Mouse (Mus musculus): ENCODE results near the gene Pax2. TPM values are rescaled to one million over a fixed set of nuclear protein-coding genes. Genes with fewer than 3 reads are reported as not detected.

Gene Pax2
- polyA plus RNA-seq, 1 experiment from 2014 or later: not detected

DNA sequence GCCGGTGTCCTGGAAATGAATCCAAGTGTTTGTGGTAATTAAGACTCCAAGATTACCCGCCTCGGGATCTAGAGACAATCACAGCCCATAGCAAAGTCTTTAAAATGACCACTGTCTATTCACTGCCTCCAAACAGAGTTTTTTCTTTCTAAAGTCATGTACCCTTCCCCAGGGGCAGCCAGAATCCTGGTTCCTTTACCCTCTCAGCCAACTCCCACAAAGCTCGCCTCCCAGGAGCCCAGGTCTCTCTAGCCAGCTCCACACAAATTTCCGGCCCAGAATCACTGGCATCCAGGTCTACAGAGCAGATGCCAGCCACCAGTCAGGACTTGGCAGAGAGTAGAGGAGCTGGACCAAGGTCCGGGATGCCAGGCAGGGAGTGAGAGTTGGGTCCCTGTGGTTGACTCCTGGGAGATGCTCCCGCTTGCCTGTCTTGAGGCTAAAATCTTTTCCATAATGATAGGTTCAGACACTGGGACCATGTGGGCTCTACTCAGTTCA is 6.3 kb downstream of the Pax2 start:
- Histone ChIP-seq H3K27me3 (ENCODE audit: control insufficient read depth, insufficient read depth, low read length) (peaks cover 85% of the 10 kb centered on the region), H3K36me3 (ENCODE audit: control insufficient read depth, insufficient read depth, low read length) (no peaks in the 10 kb centered on the region), H3K9ac (ENCODE audit: low read length) (no peak overlapping the region), H3K4me2 (ENCODE audit: low read depth, low read length) (no peak overlapping the region), H3K4me3 (replicated peaks; ENCODE audit: low read length) (no peak overlapping the region), H3K4me1 (ENCODE audit: control insufficient read depth, insufficient read depth, low read length) (no peaks in the 10 kb centered on the region), H3K27ac (ENCODE audit: low read length) (no peak overlapping the region), H3K9me3 (replicated peaks; ENCODE audit: control insufficient read depth, low read length) (no peaks in the 10 kb centered on the region)
- 31% methylated on average over 7 of the region's 7 CpGs for WGBS
- ATAC-seq (ENCODE audit: insufficient read depth, low FRiP score): no peak

DNA sequence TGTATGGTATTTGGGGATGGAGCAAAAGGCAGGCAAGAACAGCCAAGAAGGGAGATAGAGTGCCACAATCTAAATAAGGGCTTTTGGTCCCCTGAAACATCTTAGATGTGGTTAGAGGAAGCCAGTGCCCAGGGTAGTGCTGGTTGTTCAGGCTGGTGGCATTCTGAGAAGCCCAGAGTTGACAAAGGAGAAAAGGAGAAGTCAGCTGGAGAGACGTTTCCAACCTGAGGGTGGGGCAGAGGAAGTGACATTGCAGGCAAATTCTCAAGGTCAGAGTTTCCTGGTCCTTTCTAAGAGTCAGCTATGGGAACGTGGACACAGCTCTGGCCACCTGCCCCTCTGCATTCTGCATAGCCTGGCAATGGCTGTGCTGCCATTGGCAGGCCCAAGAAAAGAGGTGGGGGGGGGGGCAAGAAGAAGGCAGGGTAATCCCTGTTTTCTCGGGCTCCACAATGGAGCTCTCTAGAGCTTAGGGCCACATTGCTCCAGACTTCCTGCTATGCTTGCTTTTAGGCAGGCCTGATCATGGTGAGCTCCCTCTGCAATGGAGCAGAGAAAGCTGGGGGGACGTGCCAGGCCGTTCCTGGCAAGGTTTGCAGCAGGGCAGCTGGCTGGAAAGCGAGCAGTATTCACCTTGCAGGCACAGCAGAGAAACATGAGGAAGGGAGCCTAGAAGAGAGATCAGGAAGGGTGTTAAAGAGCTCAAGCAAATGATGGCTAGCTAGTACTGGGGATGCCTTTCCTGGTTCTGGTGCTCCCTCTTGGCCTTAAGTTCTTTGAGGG is 14.6 kb downstream of the Pax2 start:
- no peaks in the 10 kb centered on the region for H3K36me3 ChIP-seq (ENCODE audit: control insufficient read depth, insufficient read depth, low read length)
- H3K4me1 ChIP-seq (ENCODE audit: control insufficient read depth, insufficient read depth, low read length): no peaks in the 10 kb centered on the region
- no peak overlapping the region for H3K4me3 ChIP-seq (replicated peaks; ENCODE audit: low read length)
- H3K27ac ChIP-seq (ENCODE audit: low read length): no peak overlapping the region
- H3K9ac ChIP-seq (ENCODE audit: low read length): no peak overlapping the region
- H3K9me3 ChIP-seq (replicated peaks; ENCODE audit: control insufficient read depth, low read length): no peaks in the 10 kb centered on the region
- no peak for ATAC-seq (ENCODE audit: insufficient read depth, low FRiP score)
- H3K27me3 ChIP-seq (ENCODE audit: control insufficient read depth, insufficient read depth, low read length): peaks cover 13% of the 10 kb centered on the region
- 52% methylated on average over 6 of the region's 6 CpGs for WGBS
- no peak overlapping the region for H3K4me2 ChIP-seq (ENCODE audit: low read depth, low read length)

DNA sequence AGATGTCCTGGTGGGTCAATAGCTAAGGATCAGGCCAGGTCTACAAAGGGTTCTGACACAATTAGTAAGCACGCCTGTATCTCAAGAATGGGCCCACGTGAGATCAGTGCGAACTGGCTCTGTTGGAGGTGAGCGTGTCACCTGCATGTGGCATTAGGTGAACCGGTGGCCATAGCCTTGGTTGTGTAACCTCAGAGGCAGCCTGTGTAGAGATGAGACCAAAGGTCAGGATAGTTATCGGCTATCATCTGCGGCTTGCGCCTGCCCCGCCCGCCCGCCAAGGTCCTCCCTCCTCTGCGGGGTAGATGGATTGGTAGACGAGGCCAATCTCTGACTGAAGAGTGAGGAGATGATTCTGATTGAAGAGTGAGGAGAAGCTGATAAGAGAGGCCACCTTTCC is 15.7 kb downstream of the Pax2 start:
- Histone ChIP-seq H3K4me2 (ENCODE audit: low read depth, low read length) (no peak overlapping the region), H3K4me1 (ENCODE audit: control insufficient read depth, insufficient read depth, low read length) (no peaks in the 10 kb centered on the region), H3K36me3 (ENCODE audit: control insufficient read depth, insufficient read depth, low read length) (no peaks in the 10 kb centered on the region), H3K27ac (ENCODE audit: low read length) (no peak overlapping the region), H3K9ac (ENCODE audit: low read length) (no peak overlapping the region), H3K27me3 (ENCODE audit: control insufficient read depth, insufficient read depth, low read length) (peaks cover 7% of the 10 kb centered on the region; the same call in 1 of the 2 replicates), H3K4me3 (replicated peaks; ENCODE audit: low read length) (no peak overlapping the region), H3K9me3 (replicated peaks; ENCODE audit: control insufficient read depth, low read length) (no peaks in the 10 kb centered on the region)
- ATAC-seq (ENCODE audit: insufficient read depth, low FRiP score): no peak
- 72% methylated on average over 13 of the region's 13 CpGs for WGBS

DNA sequence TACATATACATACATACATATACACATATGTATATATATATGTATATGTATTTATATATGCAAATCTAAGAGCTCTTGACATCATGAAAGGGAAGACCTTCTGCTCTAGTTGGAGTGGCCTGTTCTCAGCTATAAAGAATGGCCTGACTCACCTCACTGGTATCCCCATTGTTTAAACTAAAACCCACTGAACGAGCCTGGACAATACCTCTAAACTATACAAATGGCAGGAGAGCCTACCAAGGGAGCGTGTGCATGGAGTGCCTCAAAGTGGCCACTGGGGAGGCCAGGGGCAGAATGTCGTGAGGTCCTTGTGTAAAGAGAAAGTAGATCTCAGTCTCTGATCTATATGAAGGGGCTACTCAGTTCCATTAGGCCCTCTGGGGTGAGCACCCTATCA is 26.1 kb downstream of the Pax2 start:
- H3K9me3 ChIP-seq (replicated peaks; ENCODE audit: control insufficient read depth, low read length): no peaks in the 10 kb centered on the region
- H3K4me2 ChIP-seq (ENCODE audit: low read depth, low read length): no peak overlapping the region
- no peaks in the 10 kb centered on the region for H3K27me3 ChIP-seq (ENCODE audit: control insufficient read depth, insufficient read depth, low read length)
- no peak overlapping the region for H3K27ac ChIP-seq (ENCODE audit: low read length)
- 45% methylated on average over 3 of the region's 3 CpGs for WGBS
- ATAC-seq (ENCODE audit: insufficient read depth, low FRiP score): no peak
- no peaks in the 10 kb centered on the region for H3K4me1 ChIP-seq (ENCODE audit: control insufficient read depth, insufficient read depth, low read length)
- no peaks in the 10 kb centered on the region for H3K36me3 ChIP-seq (ENCODE audit: control insufficient read depth, insufficient read depth, low read length)
- no peak overlapping the region for H3K4me3 ChIP-seq (replicated peaks; ENCODE audit: low read length)
- H3K9ac ChIP-seq (ENCODE audit: low read length): no peak overlapping the region

DNA sequence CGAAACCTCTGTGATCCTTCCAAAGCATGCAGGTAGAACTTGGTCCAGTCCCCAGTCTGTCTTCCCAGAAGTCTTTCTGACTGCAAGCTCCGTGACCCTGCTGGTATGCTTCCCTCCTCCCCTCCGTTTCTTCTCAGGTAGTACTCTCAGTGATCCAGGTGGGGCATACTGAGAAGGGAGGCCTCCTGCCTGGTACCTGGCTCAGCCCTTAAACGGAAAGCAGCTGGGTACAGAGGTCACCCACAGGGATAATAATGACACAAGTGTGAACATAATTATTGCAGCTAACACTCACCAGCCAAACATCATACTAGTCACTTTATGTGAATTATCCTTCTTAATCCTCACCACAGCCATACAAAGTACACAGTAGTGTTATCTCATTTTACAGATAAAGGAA is 28.5 kb downstream of the Pax2 start:
- no peaks in the 10 kb centered on the region for H3K4me1 ChIP-seq (ENCODE audit: control insufficient read depth, insufficient read depth, low read length)
- no peak overlapping the region for H3K9ac ChIP-seq (ENCODE audit: low read length)
- no peak overlapping the region for H3K27ac ChIP-seq (ENCODE audit: low read length)
- no peak for ATAC-seq (ENCODE audit: insufficient read depth, low FRiP score)
- no peak overlapping the region for H3K4me3 ChIP-seq (replicated peaks; ENCODE audit: low read length)
- no peaks in the 10 kb centered on the region for H3K27me3 ChIP-seq (ENCODE audit: control insufficient read depth, insufficient read depth, low read length)
- 28% methylated on average over 4 of the region's 4 CpGs for WGBS
- H3K4me2 ChIP-seq (ENCODE audit: low read depth, low read length): no peak overlapping the region
- H3K9me3 ChIP-seq (replicated peaks; ENCODE audit: control insufficient read depth, low read length): no peaks in the 10 kb centered on the region
- no peaks in the 10 kb centered on the region for H3K36me3 ChIP-seq (ENCODE audit: control insufficient read depth, insufficient read depth, low read length)

DNA sequence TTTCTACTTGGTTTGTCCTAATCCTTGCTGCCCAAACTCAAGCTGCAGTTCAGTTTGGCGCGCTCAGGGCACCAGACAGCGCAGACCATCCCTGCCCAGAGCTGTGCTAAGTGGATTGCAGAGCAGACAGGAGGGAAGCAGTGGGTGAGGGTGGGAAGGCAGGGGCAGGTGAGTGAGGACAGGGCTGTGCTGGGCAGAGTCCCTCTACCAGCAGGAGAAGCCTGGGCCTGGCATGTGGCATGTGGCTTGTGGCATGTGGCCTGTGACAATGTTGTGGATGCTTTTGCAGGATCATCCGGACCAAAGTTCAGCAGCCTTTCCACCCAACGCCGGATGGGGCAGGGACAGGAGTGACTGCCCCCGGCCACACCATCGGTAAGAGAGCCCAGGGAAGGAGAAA is 32.6 kb downstream of the Pax2 start:
- H3K27ac ChIP-seq (ENCODE audit: low read length): no peak overlapping the region

DNA sequence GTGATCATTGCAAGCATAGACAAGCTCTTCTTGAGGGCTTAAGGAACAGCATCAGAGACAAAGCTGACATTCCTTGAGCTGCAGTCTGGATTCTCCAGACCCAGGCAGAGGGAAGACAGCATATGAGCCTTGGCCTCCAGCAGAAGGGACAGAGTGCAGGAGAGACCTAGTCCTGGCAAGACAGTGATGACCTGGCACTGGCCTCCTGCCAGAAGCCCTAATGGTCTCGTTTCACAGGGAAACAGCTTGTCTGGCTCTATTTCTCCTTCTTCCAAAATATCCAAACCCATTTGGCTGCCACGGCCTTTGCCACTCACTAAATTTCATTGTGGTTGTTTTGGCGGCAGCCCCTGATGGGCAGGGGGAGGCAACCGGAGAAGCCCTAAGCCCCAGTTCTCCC is 36.1 kb downstream of the Pax2 start:
- no peaks in the 10 kb centered on the region for H3K36me3 ChIP-seq (ENCODE audit: control insufficient read depth, insufficient read depth, low read length)
- H3K27ac ChIP-seq (ENCODE audit: low read length): no peak overlapping the region
- H3K4me3 ChIP-seq (replicated peaks; ENCODE audit: low read length): no peak overlapping the region
- no peaks in the 10 kb centered on the region for H3K9me3 ChIP-seq (replicated peaks; ENCODE audit: control insufficient read depth, low read length)
- no peak for ATAC-seq (ENCODE audit: insufficient read depth, low FRiP score)
- no peak overlapping the region for H3K9ac ChIP-seq (ENCODE audit: low read length)
- H3K4me1 ChIP-seq (ENCODE audit: control insufficient read depth, insufficient read depth, low read length): no peaks in the 10 kb centered on the region
- no peaks in the 10 kb centered on the region for H3K27me3 ChIP-seq (ENCODE audit: control insufficient read depth, insufficient read depth, low read length)
- 61% methylated on average over 4 of the region's 4 CpGs for WGBS
- H3K4me2 ChIP-seq (ENCODE audit: low read depth, low read length): no peak overlapping the region

More for the DNA sequence above, 32.6 kb downstream of the Pax2 start:
- Histone ChIP-seq H3K9me3 (replicated peaks; ENCODE audit: control insufficient read depth, low read length) (no peaks in the 10 kb centered on the region), H3K36me3 (ENCODE audit: control insufficient read depth, insufficient read depth, low read length) (no peaks in the 10 kb centered on the region), H3K4me2 (ENCODE audit: low read depth, low read length) (no peak overlapping the region), H3K27me3 (ENCODE audit: control insufficient read depth, insufficient read depth, low read length) (no peaks in the 10 kb centered on the region), H3K4me1 (ENCODE audit: control insufficient read depth, insufficient read depth, low read length) (no peaks in the 10 kb centered on the region), H3K9ac (ENCODE audit: low read length) (no peak overlapping the region), H3K4me3 (replicated peaks; ENCODE audit: low read length) (no peak overlapping the region)
- WGBS: 84% methylated on average over 8 of the region's 8 CpGs
- no peak for ATAC-seq (ENCODE audit: insufficient read depth, low FRiP score)

DNA sequence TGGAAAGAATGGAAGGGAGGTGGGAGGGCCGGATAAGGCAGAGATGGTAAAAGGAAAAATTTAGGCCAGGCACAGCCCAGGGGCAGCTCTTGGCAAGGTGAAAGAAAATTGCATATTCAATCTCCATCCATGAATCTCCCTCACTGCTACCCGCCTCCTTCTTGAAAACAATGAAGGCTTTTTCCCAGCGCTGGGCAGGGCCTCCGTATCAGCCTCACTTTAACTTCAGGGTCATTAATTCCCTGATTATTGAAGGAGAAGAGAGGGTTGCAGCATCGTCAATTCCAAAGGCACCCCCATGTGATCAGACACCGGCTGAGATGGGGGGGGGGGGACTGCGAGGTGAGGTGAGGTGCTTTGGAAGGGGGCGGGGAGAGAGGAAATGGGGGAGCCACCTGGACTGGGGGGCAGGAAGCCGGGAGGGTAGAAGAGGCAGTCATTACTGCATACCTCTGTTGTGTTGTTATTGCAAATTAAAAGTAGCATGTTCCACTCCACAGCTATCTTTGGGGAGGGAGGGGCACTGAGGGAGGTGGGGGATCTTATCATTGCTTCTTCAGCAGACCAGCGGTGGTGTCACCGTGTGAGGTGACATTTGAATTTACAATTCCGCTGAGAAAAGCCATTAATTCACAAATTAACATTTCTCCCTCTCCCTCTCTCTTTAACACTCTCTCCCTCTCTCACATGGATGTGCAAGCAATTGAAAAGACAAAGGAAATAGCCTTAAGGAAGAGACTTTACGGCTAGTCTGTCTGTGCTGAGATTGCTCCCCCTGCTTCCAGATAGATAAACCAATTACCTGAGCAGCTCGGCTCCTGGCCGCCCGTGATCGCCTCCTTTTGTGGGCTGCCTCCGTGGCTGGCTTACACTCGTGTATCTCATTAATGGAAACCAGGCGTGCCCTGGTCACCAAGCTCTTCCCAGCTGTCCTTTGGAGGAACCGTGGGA is 41.5 kb downstream of the Pax2 start:
- Histone ChIP-seq H3K36me3 (ENCODE audit: control insufficient read depth, insufficient read depth, low read length) (no peaks in the 10 kb centered on the region), H3K9me3 (replicated peaks; ENCODE audit: control insufficient read depth, low read length) (no peaks in the 10 kb centered on the region), H3K4me1 (ENCODE audit: control insufficient read depth, insufficient read depth, low read length) (no peaks in the 10 kb centered on the region), H3K27me3 (ENCODE audit: control insufficient read depth, insufficient read depth, low read length) (no peaks in the 10 kb centered on the region; the same call in 1 of the 2 replicates), H3K4me3 (replicated peaks; ENCODE audit: low read length) (no peak overlapping the region), H3K27ac (ENCODE audit: low read length) (no peak overlapping the region), H3K4me2 (ENCODE audit: low read depth, low read length) (no peak overlapping the region), H3K9ac (ENCODE audit: low read length) (no peak overlapping the region)
- WGBS: 27% methylated on average over 21 of the region's 21 CpGs
- no peak for ATAC-seq (ENCODE audit: insufficient read depth, low FRiP score)

DNA sequence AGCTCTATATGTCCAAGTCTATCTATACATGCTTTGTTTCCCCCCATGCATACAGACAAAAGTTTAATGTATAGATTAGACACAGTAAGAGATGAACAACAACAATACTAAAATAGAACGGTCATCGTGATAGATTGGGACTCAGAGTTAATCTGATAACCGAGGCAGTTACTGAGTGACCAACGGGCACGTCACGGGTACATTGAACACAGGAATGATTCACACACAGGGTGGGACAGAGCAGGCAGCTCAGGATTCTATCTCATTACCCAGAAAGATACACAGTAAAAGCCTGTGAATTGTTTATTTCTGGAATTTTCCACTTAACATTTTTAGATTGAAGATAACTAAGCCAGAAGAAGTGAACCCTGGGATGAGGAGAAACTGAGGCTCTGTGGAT is 42.9 kb downstream of the Pax2 start:
- no peak overlapping the region for H3K4me3 ChIP-seq (replicated peaks; ENCODE audit: low read length)
- no peaks in the 10 kb centered on the region for H3K4me1 ChIP-seq (ENCODE audit: control insufficient read depth, insufficient read depth, low read length)
- no peak overlapping the region for H3K4me2 ChIP-seq (ENCODE audit: low read depth, low read length)
- H3K9ac ChIP-seq (ENCODE audit: low read length): no peak overlapping the region
- WGBS: 72% methylated on average over 6 of the region's 6 CpGs
- ATAC-seq (ENCODE audit: insufficient read depth, low FRiP score): no peak
- no peaks in the 10 kb centered on the region; the same call in 1 of the 2 replicates for H3K27me3 ChIP-seq (ENCODE audit: control insufficient read depth, insufficient read depth, low read length)
- H3K36me3 ChIP-seq (ENCODE audit: control insufficient read depth, insufficient read depth, low read length): no peaks in the 10 kb centered on the region
- no peak overlapping the region for H3K27ac ChIP-seq (ENCODE audit: low read length)
- no peaks in the 10 kb centered on the region for H3K9me3 ChIP-seq (replicated peaks; ENCODE audit: control insufficient read depth, low read length)
